ENCODE assay signal across 9 mouse cellular contexts in genomic region chr10:96690868-96691302, GRCm38 (mm10).
A peak's percentile ranks its signal among the peaks of the same experiment; 100 is the strongest.
DNase-seq lines count a peak whose midpoint lies in the region; ATAC-seq and TF ChIP-seq lines count a peak whose summit lies in the region.
"Had no signal": no experiment of that assay in that cellular context is flagged by ENCODE, and none has a peak within 500 bp of the region (broad histone marks: within the 10 kb centered on the region; RNA-seq: fewer than 3 reads in every experiment).

No protein-coding gene starts in this region.

- H3K4me2 ChIP-seq in CH12.LX (ENCODE audit: insufficient read depth, low read depth, poor library complexity, severe bottlenecking), result peak overlapping the region; percentile 45
- H3K4me2 ChIP-seq in heart, embryonic 14.5 days (ENCODE audit: low read length), result no peak overlapping the region
- no peak overlapping the region for H3K4me2 ChIP-seq in limb, embryonic 14.5 days (replicated peaks; ENCODE audit: low read depth, low read length, severe bottlenecking)
- H3K4me2 ChIP-seq: neural tube, embryonic 13.5 days had no signal

- no peak for TF ChIP-seq POLR2A in CH12.LX (IDR thresholded peaks at IDR 0.05; ENCODE audit: low read depth, low read length)
- TF ChIP-seq POLR2A in limb, embryonic 14.5 days (IDR thresholded peaks at IDR 0.05; ENCODE audit: borderline replicate concordance, extremely low read depth, insufficient read depth, insufficient read length), result no peak

- H3K27me3 ChIP-seq in CH12.LX (replicated peaks), result no peaks in the 10 kb centered on the region
- no peaks in the 10 kb centered on the region for H3K27me3 ChIP-seq in heart, embryonic 14.5 days (ENCODE audit: control insufficient read depth, insufficient read depth, low read length)
- H3K27me3 ChIP-seq in limb, embryonic 14.5 days (ENCODE audit: control insufficient read depth, insufficient read depth, low read length), result no peaks in the 10 kb centered on the region
- H3K27me3 ChIP-seq: neural tube, embryonic 13.5 days had no signal

- no peaks in the 10 kb centered on the region for H3K36me3 ChIP-seq in CH12.LX (replicated peaks in 1 of 2; ENCODE audit: control insufficient read depth in 1 of 2, insufficient read depth in 1 of 2, low read length in 1 of 2)
- no peaks in the 10 kb centered on the region for H3K36me3 ChIP-seq in heart, embryonic 14.5 days (ENCODE audit: control insufficient read depth, insufficient read depth, low read length)
- no peaks in the 10 kb centered on the region for H3K36me3 ChIP-seq in limb, embryonic 14.5 days (ENCODE audit: control insufficient read depth, insufficient read depth, low read length)
- H3K36me3 ChIP-seq: neural tube, embryonic 13.5 days had no signal

- in situ Hi-C loops in CH12.LX (cut with MboI; ENCODE audit: low pct_ligation_motif_present, low pct_unique_long_range_greater_than_20kb, low sequenced_read_pairs), result no loop called here

- peak; percentile 7 for DNase-seq in gastrocnemius, adult 18-20 months (ENCODE audit: low spot score)
- no peak for DNase-seq in gastrocnemius, postnatal 10 days
- DNase-seq in CH12.LX (ENCODE audit: extremely low read depth), result peak; percentile 45
- DNase-seq in limb, embryonic 14.5 days (ENCODE audit: low spot score), result peak; percentile 8
- peak; percentile 24 for DNase-seq in telencephalon, adult 2 months (ENCODE audit: low read depth, low spot score)
- no peak for DNase-seq in cerebellum, postnatal 14 days
- no peak for DNase-seq in embryo, embryonic 9.5 days (ENCODE audit: extremely low spot score)

- peak overlapping the region; percentile 6; the same call in 1 of the 2 replicates for H3K9ac ChIP-seq in CH12.LX (ENCODE audit: insufficient read depth, low read depth)
- H3K9ac ChIP-seq in heart, embryonic 14.5 days (ENCODE audit: low read length), result 0 out of 2 replicates have a peak overlapping the region, but pooled peaks have one; percentile 31
- H3K9ac ChIP-seq in limb, embryonic 14.5 days (ENCODE audit: low read depth, low read length, severe bottlenecking), result no peak overlapping the region
- H3K9ac ChIP-seq: neural tube, embryonic 13.5 days had no signal

- WGBS in heart, embryonic 14.5 days, result 38% methylated on average over 2 of the region's 2 CpGs
- 38% methylated on average over 2 of the region's 2 CpGs for whole genome bisulfite sequencing in limb, embryonic 14.5 days

- peak overlapping the region; percentile 15; the same call in 1 of the 2 replicates for H3K27ac ChIP-seq in CH12.LX (ENCODE audit: insufficient read depth, low read depth)
- peak overlapping the region; percentile 76 to 82 for H3K27ac ChIP-seq in heart, embryonic 14.5 days (replicated peaks in 1 of 2; ENCODE audit: control insufficient read depth in 1 of 2, insufficient read depth in 1 of 2, low read depth in 2 of 2, low read length in 2 of 2)
- 0 out of 2 replicates have a peak overlapping the region, but pooled peaks have one; percentile 44 for H3K27ac ChIP-seq in limb, embryonic 14.5 days (replicated peaks; ENCODE audit: low read depth, low read length)

- no peak overlapping the region for H3K4me3 ChIP-seq in CH12.LX (replicated peaks in 1 of 3; ENCODE audit: low read depth in 2 of 3, low read length in 2 of 3, poor library complexity in 1 of 3)
- H3K4me3 ChIP-seq in heart, embryonic 14.5 days (ENCODE audit: control insufficient read depth in 1 of 2, insufficient read depth in 1 of 2, low read depth in 1 of 2, low read length in 2 of 2), result no peak overlapping the region
- H3K4me3 ChIP-seq in limb, embryonic 14.5 days (replicated peaks; ENCODE audit: low read length), result no peak overlapping the region
- H3K4me3 ChIP-seq: neural tube, embryonic 13.5 days had no signal

- no peaks in the 10 kb centered on the region for H3K79me2 ChIP-seq in CH12.LX (replicated peaks; ENCODE audit: control insufficient read depth, extremely low read depth, insufficient read depth, poor library complexity, severe bottlenecking)

- TF ChIP-seq RAD21 in CH12.LX (IDR thresholded peaks at IDR 0.05; ENCODE audit: low read depth, low read length), result no peak

- dilution Hi-C loops in CH12.LX (cut with MboI; ENCODE audit: extremely low pct_ligation_motif_present, extremely low pct_unique_long_range_greater_than_20kb, low sequenced_read_pairs), result no loop called here

- no peak for TF ChIP-seq EP300 in CH12.LX (IDR thresholded peaks at IDR 0.05; ENCODE audit: low read length)

- H3K9me3 ChIP-seq in CH12.LX (replicated peaks; ENCODE audit: low read length), result no peaks in the 10 kb centered on the region
- no peaks in the 10 kb centered on the region for H3K9me3 ChIP-seq in heart, embryonic 14.5 days (ENCODE audit: control insufficient read depth, low read length)
- H3K9me3 ChIP-seq in limb, embryonic 14.5 days (ENCODE audit: control insufficient read depth, low read length), result no peaks in the 10 kb centered on the region
- H3K9me3 ChIP-seq: neural tube, embryonic 13.5 days had no signal

- no peak for ATAC-seq in heart, embryonic 14.5 days (ENCODE audit: insufficient number of reproducible peaks, insufficient read depth, low FRiP score, low read depth)
- no peak for ATAC-seq in limb, embryonic 14.5 days (ENCODE audit: low FRiP score, low read depth)

- no peak for TF ChIP-seq CTCF in CH12.LX (conservative IDR thresholded peaks at IDR 0.05 in 1 of 2, IDR thresholded peaks at IDR 0.05 in 1 of 2; ENCODE audit: low read depth in 2 of 2, low read length in 2 of 2)

- H3K4me1 ChIP-seq in CH12.LX (ENCODE audit: control insufficient read depth in 1 of 2, insufficient read depth in 2 of 2), result peaks cover 2 to 22% of the 10 kb centered on the region in 2 experiments; a peak in 3 of 4 replicates
- peaks cover 11 to 29% of the 10 kb centered on the region in 2 experiments for H3K4me1 ChIP-seq in heart, embryonic 14.5 days (ENCODE audit: control insufficient read depth in 2 of 2, insufficient read depth in 2 of 2, low read length in 2 of 2)
- H3K4me1 ChIP-seq in limb, embryonic 14.5 days (ENCODE audit: control insufficient read depth, insufficient read depth, low read length), result peaks cover 24% of the 10 kb centered on the region

TF ChIP-seq in CH12.LX, 34 proteins besides CTCF, POLR2A, EP300 and RAD21:
- no peak for TF ChIP-seq PAX5 (IDR thresholded peaks at IDR 0.05; ENCODE audit: low read length)
- peak; percentile 27; the same call in 1 of the 2 replicates for TF ChIP-seq MEF2A (IDR thresholded peaks at IDR 0.05; ENCODE audit: borderline replicate concordance, low read depth, low read length)
- peak; percentile 92 for TF ChIP-seq ZNF384 (IDR thresholded peaks at IDR 0.05; ENCODE audit: low read depth, low read length)
- TF ChIP-seq ZKSCAN1 (IDR thresholded peaks at IDR 0.05; ENCODE audit: borderline replicate concordance, low read depth, low read length), result no peak
- TF ChIP-seq HCFC1 (IDR thresholded peaks at IDR 0.05; ENCODE audit: low read depth, low read length), result no peak
- no peak for TF ChIP-seq ZC3H11A (IDR thresholded peaks at IDR 0.05; ENCODE audit: low read depth, low read length)
- no peak for TF ChIP-seq E2F4 (IDR thresholded peaks at IDR 0.05; ENCODE audit: insufficient replicate concordance, low read depth, low read length)
- TF ChIP-seq JUND (conservative IDR thresholded peaks at IDR 0.05; ENCODE audit: low read depth, low read length), result no peak
- TF ChIP-seq TCF12 (IDR thresholded peaks at IDR 0.05; ENCODE audit: low read depth, low read length), result no peak
- TF ChIP-seq USF2 (conservative IDR thresholded peaks at IDR 0.05; ENCODE audit: low read depth, low read length), result no peak
- peak; percentile 44 for TF ChIP-seq USF1 (IDR thresholded peaks at IDR 0.05; ENCODE audit: low read depth, low read length)
- TF ChIP-seq TBP (conservative IDR thresholded peaks at IDR 0.05; ENCODE audit: low read depth, low read length), result no peak
- TF ChIP-seq MXI1 (IDR thresholded peaks at IDR 0.05; ENCODE audit: low read depth, low read length), result no peak
- peak; percentile 55; the same call in 1 of the 2 replicates for TF ChIP-seq IRF4 (IDR thresholded peaks at IDR 0.05; ENCODE audit: low read depth, low read length)
- TF ChIP-seq ETS1 (conservative IDR thresholded peaks at IDR 0.05; ENCODE audit: low read depth, low read length), result peak; percentile 67; the same call in 1 of the 2 replicates
- no peak for TF ChIP-seq ELF1 (IDR thresholded peaks at IDR 0.05; ENCODE audit: low read depth, low read length)
- TF ChIP-seq BHLHE40 (IDR thresholded peaks at IDR 0.05; ENCODE audit: low read depth, low read length), result peak; percentile 37; the same call in 1 of the 2 replicates
- no peak for TF ChIP-seq CHD2 (IDR thresholded peaks at IDR 0.05; ENCODE audit: low read length)

Comparison
In these comparisons a context has a peak if more than half of its experiments do, and no peak if none do; other contexts are left out.
1. DNase-seq: peak in gastrocnemius, adult 18-20 months (single experiment), CH12.LX (single experiment), limb, embryonic 14.5 days (single experiment) and telencephalon, adult 2 months (single experiment); none in gastrocnemius, postnatal 10 days (single experiment), cerebellum, postnatal 14 days (0 of 2) and embryo, embryonic 9.5 days (single experiment).
2. H3K27ac ChIP-seq: peak in every context shown above with its lines; median percentile 79 in heart, embryonic 14.5 days; 44 in limb, embryonic 14.5 days; 15 in CH12.LX.